Mouse (Mus musculus) cerebellum, adult 2 months (tissue): ENCODE data around the gene Ano8.

Experiments used
- CTCF ChIP-seq: fragments of 200-500 bp; IDR thresholded peaks from 2 replicates; pipeline ENCODE4 v1.5.1; 2011; ENCODE audit warnings: low read depth, mild to moderate bottlenecking, control low read depth, low read length, moderate library complexity, borderline replicate concordance; ENCODE audit not compliant: insufficient read depth
- POLR2A ChIP-seq: fragments of 200-500 bp; IDR thresholded peaks from 2 replicates; pipeline ENCODE4 v1.6.1; 2011; ENCODE audit warnings: low read length, control low read depth, borderline replicate concordance; ENCODE audit not compliant: insufficient read depth

DNA sequence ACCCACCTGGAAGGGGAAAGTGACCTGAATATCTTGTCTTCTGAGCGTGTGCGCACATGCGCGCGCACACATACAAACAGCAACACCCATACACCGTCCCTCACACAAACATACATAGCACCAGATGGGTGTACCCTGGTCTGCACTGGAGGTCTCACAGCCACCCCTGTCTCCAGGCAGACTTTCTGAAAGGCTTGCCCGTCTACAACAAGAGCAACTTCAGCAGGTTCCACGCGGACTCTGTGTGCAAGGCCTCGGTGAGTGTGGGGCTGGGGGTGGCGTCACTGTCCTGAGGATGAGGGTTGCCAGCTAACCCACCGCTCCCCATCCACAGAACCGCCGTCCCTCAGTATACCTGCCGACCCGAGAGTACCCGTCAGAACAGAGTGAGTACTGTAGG, 13.9 kb downstream of the Ano8 start:
- no peak for TF ChIP-seq POLR2A
- no peak for TF ChIP-seq CTCF
